Mouse (Mus musculus) embryonic facial prominence, embryonic 11.5 days (tissue): ENCODE data around the gene Mitd1. TPM values are rescaled to one million over a fixed set of nuclear protein-coding genes. Genes with fewer than 3 reads are reported as not detected.
A peak's percentile ranks its signal among the peaks of the same experiment; 100 is the strongest.

Experiments
- ATAC-seq: fragments of 200-750 bp; cut with Nextera tagmentation; replicated peaks from 2 replicates; pipeline ENCODE4 v1.8.0; 2017; ENCODE audit warnings: low read depth; ENCODE audit not compliant: insufficient number of reproducible peaks, low FRiP score, low TSS enrichment
- DNase-seq: peaks from one replicate; pipeline ENCODE4 v3.0.0-alpha.2; 2015; ENCODE audit warnings: low spot score
- H3K27ac ChIP-seq: fragments of 300-500 bp; sonication (generic); replicated peaks from 2 replicates; pipeline ENCODE4 v1.5.1; 2014; ENCODE audit warnings: mild to moderate bottlenecking, low read depth, low read length, control low read depth
- H3K27me3 ChIP-seq: fragments of 300-500 bp; sonication (generic); 2 replicates; pipeline ENCODE4 v1.6.1; 2014; ENCODE audit warnings: mild to moderate bottlenecking, low read length, moderate library complexity, mixed read lengths; ENCODE audit not compliant: control insufficient read depth, insufficient read depth
- H3K36me3 ChIP-seq: fragments of 300-500 bp; sonication (generic); replicated peaks from 2 replicates; pipeline ENCODE4 v1.6.1; 2014; ENCODE audit warnings: low read depth, mild to moderate bottlenecking, low read length, moderate library complexity, mixed read lengths; ENCODE audit not compliant: control insufficient read depth, insufficient read depth
- H3K4me1 ChIP-seq: fragments of 300-500 bp; sonication (generic); 2 replicates; pipeline ENCODE4 v1.6.1; 2014; ENCODE audit warnings: low read length, mixed read lengths; ENCODE audit not compliant: control insufficient read depth, insufficient read depth
- H3K4me2 ChIP-seq: fragments of 300-500 bp; sonication (generic); 2 replicates; pipeline ENCODE4 v1.6.1; 2014; ENCODE audit warnings: low read depth, mild to moderate bottlenecking, control low read depth, low read length, moderate library complexity
- H3K4me3 ChIP-seq: fragments of 300-500 bp; sonication (generic); 2 replicates; pipeline ENCODE4 v1.5.1; 2014; ENCODE audit warnings: low read depth, low read length, control low read depth
- H3K9ac ChIP-seq: fragments of 300-500 bp; sonication (generic); replicated peaks from 2 replicates; pipeline ENCODE4 v1.6.1; 2014; ENCODE audit warnings: mild to moderate bottlenecking, control low read depth, low read length
- H3K9me3 ChIP-seq: fragments of 300-500 bp; sonication (generic); replicated peaks from 2 replicates; pipeline ENCODE4 v1.6.1; 2016; ENCODE audit warnings: mild to moderate bottlenecking, low read length, inconsistent platforms, mixed read lengths; ENCODE audit not compliant: control insufficient read depth
- WGBS: fragments of 180-500 bp; shearing (Covaris S2); extraction: QIAGEN DNeasy Blood & Tissue Kit; methylation state at CpG from one replicate; pipeline ENCODE4 v1.1.7; 2014; 5-methylcytosine and 5-hydroxymethylcytosine counted together
- polyA plus RNA-seq: library from polyadenylated mRNA; unstranded; fragments of >200 nt; fragmentation: Nextera tagmentation; extraction: Ambion mirVana; gene quantifications from 2 replicates; pipeline ENCODE4 v1.2.1, GENCODE M21; 2014

Gene Mitd1
- polyA plus RNA-seq, result 28.5 and 30.9 TPM in 2 replicates

DNA sequence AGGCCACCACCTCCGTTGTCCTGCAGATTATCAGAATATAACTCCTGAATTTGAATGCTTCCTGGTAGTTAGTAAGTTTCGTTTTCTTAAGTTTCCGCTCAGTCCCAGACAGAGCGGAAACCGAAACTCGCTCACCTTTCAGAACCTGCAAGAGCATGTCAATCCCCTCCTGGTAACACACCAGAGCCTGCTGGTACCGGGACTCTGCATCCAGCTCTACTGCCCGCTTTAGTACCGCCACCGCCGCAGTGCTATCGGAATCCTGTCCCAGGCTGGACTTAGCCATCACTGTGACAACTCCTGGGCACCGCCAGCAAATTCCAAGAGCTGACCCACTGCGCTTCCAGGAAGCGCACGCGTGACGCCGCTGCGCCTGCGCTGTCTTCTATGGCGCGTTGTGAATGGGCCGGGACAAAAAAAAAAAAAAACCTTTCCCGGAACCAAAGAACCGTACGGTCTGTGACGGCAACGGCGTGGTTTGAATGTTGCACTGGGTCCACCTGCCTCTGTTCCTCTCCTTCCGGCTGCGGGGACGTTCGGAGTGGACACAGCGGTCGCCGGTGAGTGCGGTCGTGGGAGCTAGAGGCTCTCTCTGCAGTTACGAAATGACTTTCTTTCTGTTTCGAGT, at the start of gene Mitd1, which contains the start of gene Mrpl30:
TSS of gene Mitd1 (minus strand) at position 387 of the 628 bp plus-strand sequence.
TSS of gene Mrpl30 (plus strand) at position 453 of the 628 bp plus-strand sequence.
- H3K27ac ChIP-seq, result no peak within 1 kb of the TSS
- no peaks in the 10 kb centered on the region for H3K9me3 ChIP-seq
- H3K9ac ChIP-seq, result peak within 1 kb of the TSS; percentile 76
- peak within 1 kb of the TSS; percentile 63 for H3K4me2 ChIP-seq
- no peaks in the 10 kb centered on the region for H3K27me3 ChIP-seq
- DNase-seq (peak; percentile 92), ATAC-seq (peak; percentile 86)
- H3K4me1 ChIP-seq, result no peaks in the 10 kb centered on the region
- peak within 1 kb of the TSS; percentile 66 for H3K4me3 ChIP-seq
- no peaks in the 10 kb centered on the region; the same call in 1 of the 2 replicates for H3K36me3 ChIP-seq
- WGBS, result under 1% methylated on average over 41 of the region's 41 CpGs

DNA sequence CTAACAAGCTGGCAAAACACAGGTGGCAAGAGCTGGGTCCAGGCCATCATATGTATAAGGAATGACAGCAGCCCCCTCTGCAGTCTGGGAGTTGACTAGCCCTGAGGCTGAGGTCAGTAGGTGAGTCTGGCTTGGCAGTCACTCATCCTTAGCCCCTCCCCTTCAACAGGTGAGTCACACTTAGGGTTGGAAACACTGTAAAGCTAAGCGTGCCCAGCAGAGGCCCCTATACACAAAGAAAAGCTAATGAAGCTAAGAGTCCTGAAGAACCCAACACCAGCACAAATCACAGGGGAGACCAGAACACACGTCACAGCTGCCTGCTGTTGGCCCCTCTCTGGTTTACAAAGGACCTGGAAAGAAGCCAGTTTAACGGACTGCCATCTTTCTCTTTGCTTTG, 41.6 kb upstream of the Mitd1 start:
- Histone ChIP-seq H3K9ac (no peak overlapping the region), H3K36me3 (no peaks in the 10 kb centered on the region), H3K4me2 (no peak overlapping the region), H3K4me1 (no peaks in the 10 kb centered on the region), H3K27me3 (no peaks in the 10 kb centered on the region), H3K4me3 (no peak overlapping the region), H3K27ac (no peak overlapping the region), H3K9me3 (no peaks in the 10 kb centered on the region)
- 11% methylated on average over 3 of the region's 3 CpGs for WGBS
- ATAC-seq (no peak), DNase-seq (peak; percentile 15)

DNA sequence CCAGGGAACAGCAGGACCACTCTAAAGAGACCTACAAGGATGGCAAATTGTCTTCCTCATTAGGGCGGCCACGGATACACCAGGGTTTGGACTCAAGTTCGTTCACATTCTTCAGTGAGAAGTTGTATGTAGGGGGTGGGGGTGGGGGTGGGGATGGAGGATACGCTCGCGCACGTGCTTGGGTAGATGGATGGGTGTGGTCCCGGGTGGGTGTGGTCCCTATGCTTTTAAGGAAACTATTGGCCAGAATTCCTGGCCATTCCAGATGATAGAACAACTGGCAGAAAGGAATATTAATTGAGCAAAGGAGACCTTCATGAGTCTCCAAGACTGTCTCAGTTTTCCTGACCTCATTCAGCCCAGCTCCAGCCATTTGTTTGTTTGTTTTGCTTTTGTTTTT, 35.8 kb upstream of the Mitd1 start:
- no peaks in the 10 kb centered on the region for H3K9me3 ChIP-seq
- H3K4me2 ChIP-seq, result no peak overlapping the region
- no peaks in the 10 kb centered on the region for H3K4me1 ChIP-seq
- no peak for DNase-seq
- no peak overlapping the region for H3K9ac ChIP-seq
- WGBS, result 77% methylated on average over 8 of the region's 8 CpGs
- H3K36me3 ChIP-seq, result no peaks in the 10 kb centered on the region
- no peaks in the 10 kb centered on the region for H3K27me3 ChIP-seq
- no peak overlapping the region for H3K27ac ChIP-seq
- no peak overlapping the region for H3K4me3 ChIP-seq
- no peak for ATAC-seq

DNA sequence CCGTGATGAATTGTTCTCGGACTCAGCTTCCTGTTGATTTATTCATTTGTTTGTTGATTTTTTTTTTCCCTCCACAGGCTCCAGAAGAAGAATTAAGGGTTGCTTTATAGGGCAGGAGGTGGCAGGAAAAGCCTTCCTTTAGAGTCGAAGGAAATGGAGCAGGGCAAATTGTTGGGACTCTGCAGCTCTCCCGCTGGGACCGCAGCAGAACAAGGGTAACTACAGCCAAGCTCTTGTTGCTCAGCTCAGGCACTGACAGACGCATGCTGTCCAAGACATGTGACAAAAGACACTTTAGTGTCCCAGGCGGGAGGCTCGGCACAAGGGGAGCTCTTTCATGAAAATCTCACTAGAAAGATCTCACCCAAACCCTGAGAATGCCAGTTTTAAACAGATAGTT, 32.3 kb upstream of the Mitd1 start:
- Histone ChIP-seq H3K9me3 (no peaks in the 10 kb centered on the region), H3K4me3 (no peak overlapping the region), H3K36me3 (no peaks in the 10 kb centered on the region), H3K4me2 (no peak overlapping the region), H3K9ac (no peak overlapping the region), H3K4me1 (no peaks in the 10 kb centered on the region), H3K27me3 (no peaks in the 10 kb centered on the region), H3K27ac (no peak overlapping the region)
- ATAC-seq, result no peak
- DNase-seq, result no peak
- WGBS, result 50% methylated on average over 8 of the region's 8 CpGs

DNA sequence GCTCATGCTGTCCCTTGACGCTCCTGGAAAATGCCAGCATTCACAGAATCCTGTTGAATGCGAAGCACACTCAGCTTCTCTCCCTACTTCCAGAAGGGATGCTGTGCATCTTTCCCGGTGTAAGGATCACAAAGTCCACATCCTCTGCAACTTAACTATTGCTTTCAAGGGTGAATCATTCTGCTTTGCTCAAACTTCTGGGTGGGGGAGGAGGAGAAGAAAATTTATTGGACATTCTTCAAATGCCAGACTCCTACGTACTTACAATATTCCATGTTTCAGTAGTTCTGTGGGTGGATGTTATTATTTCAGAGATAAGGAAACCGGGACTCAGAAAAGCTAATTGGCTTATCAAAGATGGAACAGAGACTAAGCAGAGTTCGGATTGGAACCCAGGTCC, 27.9 kb upstream of the Mitd1 start:
- Histone ChIP-seq H3K4me1 (no peaks in the 10 kb centered on the region), H3K4me2 (no peak overlapping the region), H3K9me3 (no peaks in the 10 kb centered on the region), H3K36me3 (no peaks in the 10 kb centered on the region), H3K9ac (no peak overlapping the region), H3K27me3 (no peaks in the 10 kb centered on the region), H3K4me3 (no peak overlapping the region), H3K27ac (no peak overlapping the region)
- WGBS, result 85% methylated on average over 6 of the region's 6 CpGs
- DNase-seq (no peak), ATAC-seq (no peak)

DNA sequence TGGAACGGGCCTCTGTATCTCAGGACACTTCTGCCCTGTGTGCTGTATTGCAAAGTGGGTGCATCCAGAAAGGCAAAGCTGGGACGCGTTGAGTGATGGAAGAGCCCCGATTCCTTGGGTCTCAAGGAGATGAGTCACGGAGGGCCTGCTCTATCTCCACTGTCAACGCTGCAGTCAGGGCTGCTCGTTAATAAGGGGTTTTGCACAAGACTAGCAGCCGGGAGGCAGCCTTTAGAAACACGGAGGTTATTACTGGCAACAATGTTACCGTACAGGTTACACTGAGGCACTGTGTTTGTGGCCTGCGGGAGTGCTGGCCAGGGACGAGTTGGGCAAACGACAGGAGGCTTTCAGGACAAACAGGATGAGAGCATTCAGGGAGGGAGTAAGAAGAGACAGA, 27.5 kb upstream of the Mitd1 start:
- no peak for ATAC-seq
- Histone ChIP-seq H3K4me1 (no peaks in the 10 kb centered on the region), H3K36me3 (no peaks in the 10 kb centered on the region), H3K4me2 (no peak overlapping the region), H3K27me3 (no peaks in the 10 kb centered on the region), H3K9ac (no peak overlapping the region), H3K9me3 (no peaks in the 10 kb centered on the region), H3K4me3 (no peak overlapping the region), H3K27ac (no peak overlapping the region)
- no peak for DNase-seq
- 77% methylated on average over 13 of the region's 13 CpGs for WGBS

DNA sequence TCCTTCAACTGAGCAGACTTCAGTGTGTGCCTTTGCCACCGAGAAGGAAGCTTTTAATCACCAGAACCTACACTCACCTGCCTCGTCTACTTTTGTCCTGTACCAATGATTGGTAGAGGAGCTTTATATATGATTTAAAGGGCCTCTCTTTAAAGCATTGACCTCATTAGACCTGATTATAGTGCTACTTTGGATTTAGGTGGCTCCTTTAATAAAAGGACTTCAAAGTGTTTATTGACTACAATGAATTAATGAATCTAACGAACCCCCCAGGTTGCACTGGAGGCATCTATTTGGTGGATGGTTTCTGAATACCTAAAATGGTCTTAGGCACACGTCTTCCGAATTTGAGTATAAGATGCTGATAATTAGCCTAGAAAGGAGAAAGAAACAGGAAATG, 26.2 kb upstream of the Mitd1 start, which contains the start of gene Lyg2:
TSS of gene Lyg2 (minus strand) at position 101 of the 400 bp plus-strand sequence.
- H3K4me2 ChIP-seq, result no peak within 1 kb of the TSS
- WGBS, result 78% methylated on average over 5 of the region's 5 CpGs
- no peaks in the 10 kb centered on the region for H3K36me3 ChIP-seq
- H3K9ac ChIP-seq, result no peak within 1 kb of the TSS
- H3K27ac ChIP-seq, result no peak within 1 kb of the TSS
- no peak for DNase-seq
- no peak for ATAC-seq
- no peaks in the 10 kb centered on the region for H3K4me1 ChIP-seq
- no peaks in the 10 kb centered on the region for H3K9me3 ChIP-seq
- no peaks in the 10 kb centered on the region for H3K27me3 ChIP-seq
- H3K4me3 ChIP-seq, result no peak within 1 kb of the TSS

DNA sequence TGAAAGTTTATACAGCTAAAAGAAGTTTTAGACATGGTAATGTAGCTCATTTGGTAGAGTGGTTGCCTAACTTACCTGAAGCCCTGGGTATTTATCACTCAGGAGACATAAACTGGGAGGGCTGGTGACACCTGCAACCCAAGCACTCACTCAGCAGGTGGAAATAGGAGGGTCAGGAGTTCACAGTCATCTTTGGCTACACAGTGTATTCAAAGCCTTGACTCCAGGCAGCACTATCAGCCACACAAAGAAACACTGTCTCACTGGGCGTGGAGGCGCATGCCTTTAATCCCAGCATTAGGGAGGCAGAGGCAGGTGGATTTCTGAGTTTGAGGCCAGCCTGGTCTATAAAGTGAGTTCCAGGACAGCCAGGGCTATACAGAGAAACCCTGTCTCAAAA, 22.5 kb upstream of the Mitd1 start:
- Histone ChIP-seq H3K36me3 (no peaks in the 10 kb centered on the region), H3K4me3 (no peak overlapping the region), H3K27me3 (no peaks in the 10 kb centered on the region), H3K9me3 (no peaks in the 10 kb centered on the region), H3K9ac (no peak overlapping the region), H3K27ac (no peak overlapping the region), H3K4me2 (no peak overlapping the region), H3K4me1 (no peaks in the 10 kb centered on the region)
- ATAC-seq, result no peak
- no peak for DNase-seq
- 80% methylated on average over 2 of the region's 2 CpGs for WGBS
